Mouse (Mus musculus): ENCODE measurements at regions not wholly inside any gene's neighbourhood (a gene's known extent, or its start where the extent isn't known, plus 50 kb on each side); places are given as distances from the start of the nearest gene placed in this dataset.

GRCm38 (mm10) chr15:59888996-59889395 is 127.4 kb downstream of the 4933412E24Rik start:
- TF ChIP-seq CTCF (IDR thresholded peaks at IDR 0.05; ENCODE audit: insufficient read depth, low read depth, low read length): no peak
- TF ChIP-seq POLR2A (IDR thresholded peaks at IDR 0.05; ENCODE audit: insufficient read depth, low read depth, low read length): no peak

Measured in olfactory bulb, adult 2 months (tissue).